Mouse (Mus musculus): ENCODE measurements around the gene Ten1. TPM values are rescaled to one million over a fixed set of nuclear protein-coding genes. Genes with fewer than 3 reads are reported as not detected.

Ten1 gene
- polyA plus RNA-seq, 1 experiment from 2014 or later = 81.0 TPM

GRCm38 (mm10) chr11:116259461-116259860, 60.8 kb downstream of the Ten1 start:
- ATAC-seq (ENCODE audit: insufficient number of reproducible peaks, low FRiP score, low TSS enrichment, low read depth) = no peak
- WGBS = 86% methylated on average over 8 of the region's 8 CpGs
- H3K9me3 ChIP-seq (replicated peaks) = no peaks in the 10 kb centered on the region
- H3K27me3 ChIP-seq = no peaks in the 10 kb centered on the region
- H3K4me2 ChIP-seq (replicated peaks) = no peak overlapping the region
- H3K36me3 ChIP-seq = peaks cover 95% of the 10 kb centered on the region
- H3K4me1 ChIP-seq = peaks cover 16% of the 10 kb centered on the region; the same call in 1 of the 2 replicates
- H3K4me3 ChIP-seq (replicated peaks) = no peak overlapping the region
- H3K9ac ChIP-seq = no peak overlapping the region
- no peak overlapping the region for H3K27ac ChIP-seq (replicated peaks)

- no peak overlapping the region for H3K4me3 ChIP-seq (replicated peaks)
- H3K36me3 ChIP-seq = peaks cover 92% of the 10 kb centered on the region
- no peak overlapping the region for H3K4me2 ChIP-seq (replicated peaks)
- peaks cover 13% of the 10 kb centered on the region; the same call in 1 of the 2 replicates for H3K4me1 ChIP-seq
- H3K9ac ChIP-seq = no peak overlapping the region
- H3K27me3 ChIP-seq = no peaks in the 10 kb centered on the region
- WGBS = 61% methylated on average over 7 of the region's 7 CpGs
- H3K27ac ChIP-seq (replicated peaks) = peak overlapping the region; percentile 17; the same call in 1 of the 2 replicates
- no peak for ATAC-seq (ENCODE audit: insufficient number of reproducible peaks, low FRiP score, low TSS enrichment, low read depth)
- H3K9me3 ChIP-seq (replicated peaks) = no peaks in the 10 kb centered on the region
Measured at GRCm38 (mm10) chr11:116260259-116260658, 61.6 kb downstream of the Ten1 start.

Other genes with a start within 250 kb of the Ten1 start
- 21.1 and 21.5 TPM in 2 replicates for gene Itgb4, start 224.1 kb upstream of the Ten1 start, polyA plus RNA-seq (2015; fragmentation: Nextera tagmentation; extraction: Ambion mirVana)
- 173 and 176 TPM in 2 replicates for gene Galk1, start 186.1 kb upstream of the Ten1 start, polyA plus RNA-seq (2015; fragmentation: Nextera tagmentation; extraction: Ambion mirVana)
- gene H3f3b, start 170.9 kb upstream of the Ten1 start, polyA plus RNA-seq (2015; fragmentation: Nextera tagmentation; extraction: Ambion mirVana) = 1,738 and 1,786 TPM in 2 replicates
- 36.8 and 42.2 TPM in 2 replicates for gene Unk, start 168.5 kb upstream of the Ten1 start, polyA plus RNA-seq (2015; fragmentation: Nextera tagmentation; extraction: Ambion mirVana)
- 4.3 and 4.8 TPM in 2 replicates for gene Unc13d, start 120.9 kb upstream of the Ten1 start, polyA plus RNA-seq (2015; fragmentation: Nextera tagmentation; extraction: Ambion mirVana)
- gene Wbp2, start 111.9 kb upstream of the Ten1 start, polyA plus RNA-seq (2015; fragmentation: Nextera tagmentation; extraction: Ambion mirVana) = 68.6 and 90.8 TPM in 2 replicates
- 25.1 and 27.6 TPM in 2 replicates for gene Trim47, start 71.6 kb upstream of the Ten1 start, polyA plus RNA-seq (2015; fragmentation: Nextera tagmentation; extraction: Ambion mirVana)
- 5.2 and 6.1 TPM in 2 replicates for gene Trim65, start 67.7 kb upstream of the Ten1 start, polyA plus RNA-seq (2015; fragmentation: Nextera tagmentation; extraction: Ambion mirVana)
- 86.9 and 93.7 TPM in 2 replicates for gene Mrpl38, start 60.0 kb upstream of the Ten1 start, polyA plus RNA-seq (2015; fragmentation: Nextera tagmentation; extraction: Ambion mirVana)
- gene Fbf1, start 30.7 kb upstream of the Ten1 start, polyA plus RNA-seq (2015; fragmentation: Nextera tagmentation; extraction: Ambion mirVana) = 36.9 and 44.9 TPM in 2 replicates
- gene Acox1, start 190 bp downstream of the Ten1 start, polyA plus RNA-seq (2015; fragmentation: Nextera tagmentation; extraction: Ambion mirVana) = 29.1 and 31.1 TPM in 2 replicates
- gene Evpl, start 39.2 kb downstream of the Ten1 start, polyA plus RNA-seq (2015; fragmentation: Nextera tagmentation; extraction: Ambion mirVana) = 28.1 and 28.5 TPM in 2 replicates
- 101 and 103 TPM in 2 replicates for gene Srp68, start 75.4 kb downstream of the Ten1 start, polyA plus RNA-seq (2015; fragmentation: Nextera tagmentation; extraction: Ambion mirVana)
- 0.27 and 0.47 TPM in 2 replicates for gene Galr2, start 82.1 kb downstream of the Ten1 start, polyA plus RNA-seq (2015; fragmentation: Nextera tagmentation; extraction: Ambion mirVana)
- gene Exoc7, start 108.4 kb downstream of the Ten1 start, polyA plus RNA-seq (2015; fragmentation: Nextera tagmentation; extraction: Ambion mirVana) = 67.5 and 68.8 TPM in 2 replicates
- 30.6 and 69.8 TPM in 2 replicates for gene Foxj1, start 136.5 kb downstream of the Ten1 start, polyA plus RNA-seq (2015; fragmentation: Nextera tagmentation; extraction: Ambion mirVana)
- 15.7 and 17.0 TPM in 2 replicates for gene Rnf157, start 214.2 kb downstream of the Ten1 start, polyA plus RNA-seq (2015; fragmentation: Nextera tagmentation; extraction: Ambion mirVana)
- gene Ubald2, start 235.2 kb downstream of the Ten1 start, polyA plus RNA-seq (2015; fragmentation: Nextera tagmentation; extraction: Ambion mirVana) = 33.3 and 39.6 TPM in 2 replicates